Mouse (Mus musculus): ENCODE measurements at regions not wholly inside any gene's neighbourhood (a gene's known extent, or its start where the extent isn't known, plus 50 kb on each side); places are given as distances from the start of the nearest gene placed in this dataset.
A peak's percentile ranks its signal among the peaks of the same experiment; 100 is the strongest.

GRCm38 (mm10) chr4:106261901-106262560 lies 54.0 kb upstream of the Usp24 start:
- H3K4me1 ChIP-seq, result peaks cover 18% of the 10 kb centered on the region
- H3K4me3 ChIP-seq, result no peak overlapping the region
- H3K36me3 ChIP-seq, result no peaks in the 10 kb centered on the region
- no peaks in the 10 kb centered on the region for H3K9me3 ChIP-seq
- H3K9ac ChIP-seq (replicated peaks), result no peak overlapping the region
- 26% methylated on average over 3 of the region's 3 CpGs for WGBS
- H3K27ac ChIP-seq (replicated peaks), result peak overlapping the region; percentile 80
- H3K4me2 ChIP-seq (replicated peaks), result no peak overlapping the region
- no peaks in the 10 kb centered on the region for H3K27me3 ChIP-seq
- ATAC-seq (replicated peaks), result peak; percentile 70

GRCm38 (mm10) chr4:106262751-106263725 lies 53.0 kb upstream of the Usp24 start:
- Histone ChIP-seq H3K4me3 (no peak overlapping the region), H3K9me3 (no peaks in the 10 kb centered on the region), H3K4me2 (replicated peaks) (no peak overlapping the region), H3K36me3 (no peaks in the 10 kb centered on the region), H3K27me3 (no peaks in the 10 kb centered on the region), H3K4me1 (peaks cover 18% of the 10 kb centered on the region), H3K27ac (replicated peaks) (peak overlapping the region; percentile 80), H3K9ac (replicated peaks) (no peak overlapping the region)
- peak; percentile 73; the same call in 1 of the 2 replicates for ATAC-seq (replicated peaks)
- 66% methylated on average over 9 of the region's 9 CpGs for WGBS

All from forebrain, embryonic 15.5 days (tissue).